Mouse (Mus musculus) heart, postnatal 0 days (tissue): ENCODE measurements around the gene Plpp3. TPM values are rescaled to one million over a fixed set of nuclear protein-coding genes. Genes with fewer than 3 reads are reported as not detected.
A peak's percentile ranks its signal among the peaks of the same experiment; 100 is the strongest.

Experiments used
- ATAC-seq: fragments of 200-750 bp; cut with Nextera tagmentation; 2 replicates; pipeline ENCODE4 v1.8.0; 2017; ENCODE audit warnings: low read depth, moderate number of reproducible peaks, moderate library complexity; ENCODE audit not compliant: insufficient read depth
- DNase-seq: peaks from one replicate; pipeline ENCODE4 v3.0.0-alpha.2; 2016; ENCODE audit warnings: low spot score
- H3K27ac ChIP-seq: fragments of 300-500 bp; sonication (generic); 2 replicates; pipeline ENCODE4 v1.5.1; 2014; ENCODE audit warnings: low read depth, mild to moderate bottlenecking
- H3K27me3 ChIP-seq: fragments of 300-500 bp; sonication (generic); 2 replicates; pipeline ENCODE4 v1.6.1; 2014; ENCODE audit warnings: low read length, mixed read lengths; ENCODE audit not compliant: control insufficient read depth, insufficient read depth
- H3K36me3 ChIP-seq: fragments of 300-500 bp; sonication (generic); replicated peaks from 2 replicates; pipeline ENCODE4 v1.6.1; 2014; ENCODE audit warnings: low read length, mixed read lengths; ENCODE audit not compliant: control insufficient read depth, insufficient read depth
- H3K4me1 ChIP-seq: fragments of 300-500 bp; sonication (generic); 2 replicates; pipeline ENCODE4 v1.6.1; 2014; ENCODE audit warnings: antibody characterized with exemption; ENCODE audit not compliant: control insufficient read depth, insufficient read depth
- H3K4me2 ChIP-seq: fragments of 300-500 bp; sonication (generic); 2 replicates; pipeline ENCODE4 v1.6.1; 2014; ENCODE audit warnings: low read depth, mild to moderate bottlenecking, low read length, moderate library complexity
- H3K4me3 ChIP-seq: fragments of 300-500 bp; sonication (generic); 2 replicates; pipeline ENCODE4 v1.5.1; 2014; ENCODE audit warnings: low read depth, low read length
- H3K9ac ChIP-seq: fragments of 300-500 bp; sonication (generic); replicated peaks from 2 replicates; pipeline ENCODE4 v1.6.1; 2014; ENCODE audit warnings: low read depth, low read length, mixed read lengths
- H3K9me3 ChIP-seq: fragments of 300-500 bp; sonication (generic); replicated peaks from 2 replicates; pipeline ENCODE4 v1.6.1; 2016; ENCODE audit warnings: low read length; ENCODE audit not compliant: control insufficient read depth
- CTCF ChIP-seq: IDR thresholded peaks from 2 replicates; pipeline ENCODE4 v1.5.1; 2016; ENCODE audit warnings: antibody characterized with exemption, control low read depth, low read depth
- EP300 ChIP-seq: IDR thresholded peaks from 2 replicates; pipeline ENCODE4 v1.6.1; 2016; ENCODE audit warnings: antibody characterized with exemption, low read depth
- WGBS: fragments of 180-500 bp; shearing (Covaris S2); extraction: QIAGEN DNeasy Blood & Tissue Kit; methylation state at CpG from one replicate; pipeline ENCODE4 v1.1.7; 2014; 5-methylcytosine and 5-hydroxymethylcytosine counted together
- polyA plus RNA-seq: library from polyadenylated mRNA; unstranded; fragments of >200 nt; fragmentation: Nextera tagmentation; extraction: Ambion mirVana; gene quantifications from 2 replicates; pipeline ENCODE4 v1.2.1, GENCODE M21; 2015
- total RNA-seq: library from RNA; depleted of rRNA; stranded (reverse); fragments of >200 nt; gene quantifications from 2 replicates; pipeline ENCODE4 v1.2.3, GENCODE M21; 2014; ENCODE audit warnings: low replicate concordance

Plpp3 gene
- total and polyA plus RNA-seq, 2 experiments from 2014 or later: 56.4 to 57.0 TPM

- ATAC-seq (peak; percentile 79), DNase-seq (no peak)
- Histone ChIP-seq H3K4me3 (no peak overlapping the region), H3K36me3 (no peaks in the 10 kb centered on the region), H3K4me2 (no peak overlapping the region), H3K27me3 (no peaks in the 10 kb centered on the region), H3K9me3 (no peaks in the 10 kb centered on the region), H3K4me1 (peaks cover 8% of the 10 kb centered on the region; the same call in 1 of the 2 replicates), H3K9ac (no peak overlapping the region), H3K27ac (no peak overlapping the region)
- peak; percentile 69 for TF ChIP-seq CTCF
- no peak for TF ChIP-seq EP300
- 45% methylated on average over 7 of the region's 8 CpGs for WGBS
These were observed 34.7 kb upstream of the Plpp3 start for GRCm38 (mm10) chr4:105122429-105122828.

GRCm38 (mm10) chr4:105129212-105129611 lies 27.9 kb upstream of the Plpp3 start:
- H3K27ac ChIP-seq: no peak overlapping the region
- H3K36me3 ChIP-seq: no peaks in the 10 kb centered on the region
- TF ChIP-seq CTCF (no peak), EP300 (no peak)
- no peak overlapping the region for H3K4me3 ChIP-seq
- no peak overlapping the region for H3K4me2 ChIP-seq
- ATAC-seq (no peak), DNase-seq (no peak)
- H3K9me3 ChIP-seq: no peaks in the 10 kb centered on the region
- H3K27me3 ChIP-seq: no peaks in the 10 kb centered on the region
- 74% methylated on average over 7 of the region's 7 CpGs for WGBS
- no peak overlapping the region for H3K9ac ChIP-seq
- H3K4me1 ChIP-seq: peaks cover 22% of the 10 kb centered on the region; the same call in 1 of the 2 replicates

GRCm38 (mm10) chr4:105131756-105132314 lies 25.3 kb upstream of the Plpp3 start:
- ATAC-seq: no peak
- no peak for TF ChIP-seq CTCF
- TF ChIP-seq EP300: no peak
- WGBS: 79% methylated on average over 9 of the region's 9 CpGs
- Histone ChIP-seq H3K4me2 (no peak overlapping the region), H3K27ac (no peak overlapping the region), H3K36me3 (no peaks in the 10 kb centered on the region), H3K27me3 (no peaks in the 10 kb centered on the region), H3K4me3 (no peak overlapping the region), H3K9me3 (no peaks in the 10 kb centered on the region), H3K4me1 (peaks cover 14% of the 10 kb centered on the region; the same call in 1 of the 2 replicates), H3K9ac (no peak overlapping the region)
- DNase-seq: no peak

- H3K36me3 ChIP-seq: no peaks in the 10 kb centered on the region
- ATAC-seq (peak; percentile 89), DNase-seq (peak; percentile 58)
- WGBS: 55% methylated on average over 4 of the region's 4 CpGs
- H3K4me3 ChIP-seq: no peak overlapping the region
- no peak overlapping the region for H3K4me2 ChIP-seq
- peak overlapping the region; percentile 15 for H3K27ac ChIP-seq
- H3K27me3 ChIP-seq: no peaks in the 10 kb centered on the region
- H3K9ac ChIP-seq: no peak overlapping the region
- TF ChIP-seq EP300: no peak
- no peak for TF ChIP-seq CTCF
- peaks cover 14% of the 10 kb centered on the region; the same call in 1 of the 2 replicates for H3K4me1 ChIP-seq
- no peaks in the 10 kb centered on the region for H3K9me3 ChIP-seq
These were observed 23.6 kb upstream of the Plpp3 start for GRCm38 (mm10) chr4:105133350-105134050.

- no peak for DNase-seq
- no peaks in the 10 kb centered on the region; the same call in 1 of the 2 replicates for H3K4me1 ChIP-seq
- 64% methylated on average over 7 of the region's 7 CpGs for WGBS
These were observed 7.7 kb upstream of the Plpp3 start for GRCm38 (mm10) chr4:105149492-105149891.

More at GRCm38 (mm10) chr4:105149492-105149891, 7.7 kb upstream of the Plpp3 start:
- Histone ChIP-seq H3K27me3 (0 out of 2 replicates have a peak, but pooled peaks cover 3% of the 10 kb centered on the region), H3K4me2 (no peak overlapping the region), H3K9ac (no peak overlapping the region), H3K4me3 (no peak overlapping the region), H3K27ac (no peak overlapping the region), H3K9me3 (peaks cover 5% of the 10 kb centered on the region; the same call in 1 of the 2 replicates), H3K36me3 (no peaks in the 10 kb centered on the region)
- no peak for TF ChIP-seq CTCF
- no peak for ATAC-seq
